Mouse (Mus musculus) embryonic facial prominence, embryonic 12.5 days (tissue): Measurements from ENCODE around the gene Plekhm1. TPM values are rescaled to one million over a fixed set of nuclear protein-coding genes. Genes with fewer than 3 reads are reported as not detected.
A peak's percentile ranks its signal among the peaks of the same experiment; 100 is the strongest.

Source experiments
- ATAC-seq: fragments of 200-750 bp; cut with Nextera tagmentation; 2 replicates; pipeline ENCODE4 v1.8.0; 2017; ENCODE audit not compliant: insufficient number of reproducible peaks, insufficient read depth, low FRiP score, low TSS enrichment
- H3K27ac ChIP-seq: fragments of 300-500 bp; sonication (generic); 2 replicates; pipeline ENCODE4 v1.5.1; 2016; ENCODE audit warnings: mild to moderate bottlenecking
- H3K27me3 ChIP-seq: fragments of 300-500 bp; sonication (generic); 2 replicates; pipeline ENCODE4 v1.6.1; 2016; ENCODE audit warnings: mild to moderate bottlenecking, moderate library complexity
- H3K36me3 ChIP-seq: fragments of 300-500 bp; sonication (generic); 2 replicates; pipeline ENCODE4 v1.6.1; 2016; ENCODE audit warnings: mild to moderate bottlenecking
- H3K4me1 ChIP-seq: fragments of 300-500 bp; sonication (generic); 2 replicates; pipeline ENCODE4 v1.6.1; 2016
- H3K4me2 ChIP-seq: fragments of 300-500 bp; sonication (generic); replicated peaks from 2 replicates; pipeline ENCODE4 v1.6.1; 2016; ENCODE audit warnings: mild to moderate bottlenecking, moderate library complexity
- H3K4me3 ChIP-seq: fragments of 300-500 bp; sonication (generic); 2 replicates; pipeline ENCODE4 v1.5.1; 2016; ENCODE audit warnings: mild to moderate bottlenecking
- H3K9ac ChIP-seq: fragments of 300-500 bp; sonication (generic); 2 replicates; pipeline ENCODE4 v1.6.1; 2016; ENCODE audit warnings: mild to moderate bottlenecking, moderate library complexity
- H3K9me3 ChIP-seq: fragments of 300-500 bp; sonication (generic); 2 replicates; pipeline ENCODE4 v1.6.1; 2016; ENCODE audit warnings: mild to moderate bottlenecking, moderate library complexity
- WGBS: fragments of 180-500 bp; shearing (Covaris S2); methylation state at CpG from one replicate; pipeline ENCODE4 v1.1.7; 2016; 5-methylcytosine and 5-hydroxymethylcytosine counted together
- polyA plus RNA-seq: library from polyadenylated mRNA; unstranded; fragments of >200 nt; fragmentation: Nextera tagmentation; extraction: Ambion mirVana; gene quantifications from 2 replicates; pipeline ENCODE4 v1.2.1, GENCODE M21; 2016

Plekhm1 gene
- polyA plus RNA-seq, 1 experiment from 2014 or later, result 8.2 TPM

GRCm38 (mm10) chr11:103394025-103394424, 18.5 kb downstream of the Plekhm1 start:
- WGBS, result 87% methylated on average over 7 of the region's 7 CpGs
- Histone ChIP-seq H3K36me3 (peaks cover 43% of the 10 kb centered on the region), H3K9ac (no peak overlapping the region), H3K9me3 (no peaks in the 10 kb centered on the region), H3K27ac (no peak overlapping the region), H3K4me3 (no peak overlapping the region), H3K27me3 (no peaks in the 10 kb centered on the region), H3K4me1 (no peaks in the 10 kb centered on the region), H3K4me2 (no peak overlapping the region)
- no peak for ATAC-seq

- H3K9me3 ChIP-seq, result no peaks in the 10 kb centered on the region
- H3K4me2 ChIP-seq, result no peak overlapping the region
- no peaks in the 10 kb centered on the region for H3K4me1 ChIP-seq
- no peaks in the 10 kb centered on the region for H3K27me3 ChIP-seq
- 82% methylated on average over 7 of the region's 7 CpGs for WGBS
- H3K9ac ChIP-seq, result no peak overlapping the region
- H3K27ac ChIP-seq, result no peak overlapping the region
- ATAC-seq, result no peak
- H3K4me3 ChIP-seq, result no peak overlapping the region
- H3K36me3 ChIP-seq, result peaks cover 15% of the 10 kb centered on the region
Measured at GRCm38 (mm10) chr11:103387870-103388526, 24.5 kb downstream of the Plekhm1 start.

GRCm38 (mm10) chr11:103386827-103387226, 25.7 kb downstream of the Plekhm1 start:
- ATAC-seq, result no peak
- Histone ChIP-seq H3K9me3 (no peaks in the 10 kb centered on the region), H3K4me2 (no peak overlapping the region), H3K4me3 (no peak overlapping the region), H3K27ac (no peak overlapping the region), H3K27me3 (no peaks in the 10 kb centered on the region), H3K36me3 (peaks cover 11% of the 10 kb centered on the region; the same call in 1 of the 2 replicates), H3K4me1 (no peaks in the 10 kb centered on the region), H3K9ac (no peak overlapping the region)
- WGBS, result 87% methylated on average over 9 of the region's 9 CpGs

GRCm38 (mm10) chr11:103381956-103382613, 30.4 kb downstream of the Plekhm1 start:
- Histone ChIP-seq H3K36me3 (peaks cover 26% of the 10 kb centered on the region), H3K9me3 (no peaks in the 10 kb centered on the region), H3K9ac (no peak overlapping the region), H3K27ac (0 out of 2 replicates have a peak overlapping the region, but pooled peaks have one; percentile 7), H3K4me2 (no peak overlapping the region), H3K27me3 (no peaks in the 10 kb centered on the region), H3K4me1 (no peaks in the 10 kb centered on the region), H3K4me3 (no peak overlapping the region)
- ATAC-seq, result no peak
- WGBS, result 79% methylated on average over 5 of the region's 5 CpGs

GRCm38 (mm10) chr11:103381505-103381904, 31.0 kb downstream of the Plekhm1 start:
- Histone ChIP-seq H3K9ac (no peak overlapping the region), H3K27me3 (no peaks in the 10 kb centered on the region), H3K4me3 (no peak overlapping the region), H3K4me1 (no peaks in the 10 kb centered on the region), H3K4me2 (no peak overlapping the region), H3K9me3 (no peaks in the 10 kb centered on the region), H3K36me3 (peaks cover 27% of the 10 kb centered on the region), H3K27ac (no peak overlapping the region)
- no peak for ATAC-seq
- 89% methylated on average over 7 of the region's 7 CpGs for WGBS

- Histone ChIP-seq H3K9me3 (no peaks in the 10 kb centered on the region), H3K4me2 (no peak overlapping the region), H3K36me3 (peaks cover 33% of the 10 kb centered on the region), H3K27ac (no peak overlapping the region), H3K4me1 (no peaks in the 10 kb centered on the region), H3K4me3 (no peak overlapping the region), H3K9ac (no peak overlapping the region), H3K27me3 (no peaks in the 10 kb centered on the region)
- no peak for ATAC-seq
- WGBS, result 82% methylated on average over 5 of the region's 5 CpGs
Measured at GRCm38 (mm10) chr11:103380460-103380859, 32.0 kb downstream of the Plekhm1 start.

- Histone ChIP-seq H3K36me3 (peaks cover 39% of the 10 kb centered on the region), H3K9me3 (no peaks in the 10 kb centered on the region), H3K4me2 (no peak overlapping the region), H3K4me3 (no peak overlapping the region), H3K9ac (no peak overlapping the region), H3K4me1 (no peaks in the 10 kb centered on the region), H3K27me3 (no peaks in the 10 kb centered on the region), H3K27ac (no peak overlapping the region)
- WGBS, result 92% methylated on average over 6 of the region's 6 CpGs
- ATAC-seq, result no peak
Measured at GRCm38 (mm10) chr11:103378341-103378740, 34.1 kb downstream of the Plekhm1 start.

GRCm38 (mm10) chr11:103375772-103376171, 36.7 kb downstream of the Plekhm1 start:
- Histone ChIP-seq H3K27ac (no peak overlapping the region), H3K4me1 (no peaks in the 10 kb centered on the region), H3K4me3 (no peak overlapping the region), H3K9me3 (no peaks in the 10 kb centered on the region), H3K36me3 (peaks cover 41% of the 10 kb centered on the region), H3K4me2 (no peak overlapping the region), H3K27me3 (no peaks in the 10 kb centered on the region), H3K9ac (no peak overlapping the region)
- no peak for ATAC-seq
- WGBS, result 70% methylated on average over 5 of the region's 5 CpGs

GRCm38 (mm10) chr11:103375258-103375657, 37.2 kb downstream of the Plekhm1 start:
- WGBS, result 57% methylated on average over 1 of the region's 1 CpGs
- Histone ChIP-seq H3K4me2 (no peak overlapping the region), H3K36me3 (peaks cover 45% of the 10 kb centered on the region), H3K9ac (no peak overlapping the region), H3K4me3 (no peak overlapping the region), H3K9me3 (no peaks in the 10 kb centered on the region), H3K27me3 (no peaks in the 10 kb centered on the region), H3K27ac (no peak overlapping the region), H3K4me1 (no peaks in the 10 kb centered on the region)
- ATAC-seq, result no peak

- H3K27ac ChIP-seq, result no peak overlapping the region
- ATAC-seq, result no peak
- no peaks in the 10 kb centered on the region for H3K9me3 ChIP-seq
- H3K9ac ChIP-seq, result no peak overlapping the region
- no peak overlapping the region for H3K4me3 ChIP-seq
- H3K36me3 ChIP-seq, result peaks cover 42% of the 10 kb centered on the region
- no peaks in the 10 kb centered on the region for H3K27me3 ChIP-seq
- no peak overlapping the region for H3K4me2 ChIP-seq
- H3K4me1 ChIP-seq, result no peaks in the 10 kb centered on the region
- WGBS, result 93% methylated on average over 9 of the region's 9 CpGs
Measured at GRCm38 (mm10) chr11:103373922-103374321, 38.6 kb downstream of the Plekhm1 start.

GRCm38 (mm10) chr11:103372561-103372960, 39.9 kb downstream of the Plekhm1 start:
- Histone ChIP-seq H3K4me2 (no peak overlapping the region), H3K9me3 (no peaks in the 10 kb centered on the region), H3K4me3 (no peak overlapping the region), H3K27me3 (no peaks in the 10 kb centered on the region), H3K9ac (no peak overlapping the region), H3K27ac (no peak overlapping the region), H3K36me3 (peaks cover 40% of the 10 kb centered on the region), H3K4me1 (no peaks in the 10 kb centered on the region)
- WGBS, result 89% methylated on average over 4 of the region's 4 CpGs
- no peak for ATAC-seq

GRCm38 (mm10) chr11:103372068-103372467, 40.4 kb downstream of the Plekhm1 start:
- no peak overlapping the region for H3K4me3 ChIP-seq
- no peak overlapping the region for H3K9ac ChIP-seq
- no peak for ATAC-seq
- no peaks in the 10 kb centered on the region for H3K9me3 ChIP-seq
- no peaks in the 10 kb centered on the region for H3K27me3 ChIP-seq
- H3K4me1 ChIP-seq, result no peaks in the 10 kb centered on the region
- WGBS, result 81% methylated on average over 3 of the region's 3 CpGs
- peaks cover 41% of the 10 kb centered on the region for H3K36me3 ChIP-seq
- H3K4me2 ChIP-seq, result no peak overlapping the region
- peak overlapping the region; percentile 31; the same call in 1 of the 2 replicates for H3K27ac ChIP-seq
